In the genomic region with DNA sequence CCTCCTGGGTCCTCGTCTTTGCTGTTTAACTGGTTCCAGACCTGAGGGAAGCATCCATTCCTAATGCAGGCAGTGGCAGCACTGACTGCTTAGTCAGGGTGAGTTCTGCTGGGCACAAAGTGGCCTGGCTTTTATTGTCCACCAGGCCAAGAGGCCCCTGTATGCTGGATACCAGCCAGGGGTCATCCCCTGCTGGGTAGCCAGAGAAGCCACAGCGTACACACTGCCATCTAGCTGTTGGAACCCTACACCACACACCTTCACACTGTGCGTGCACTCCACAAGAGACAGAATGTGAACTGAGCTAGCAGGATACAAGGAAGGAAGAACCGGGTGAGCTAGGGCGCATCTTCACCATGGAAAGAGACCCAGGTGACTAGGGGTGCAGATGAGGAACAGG, we compare ENCODE assay signal across 9 mouse cellular contexts.
DNase-seq lines count a peak whose midpoint lies in the region; ATAC-seq and TF ChIP-seq lines count a peak whose summit lies in the region.
"Had no signal": no experiment of that assay in that cellular context is flagged by ENCODE, and none has a peak within 500 bp of the region (broad histone marks: within the 10 kb centered on the region; RNA-seq: fewer than 3 reads in every experiment).

No protein-coding gene starts in this region.

- no peak overlapping the region for H3K27ac ChIP-seq in hindbrain, postnatal 0 days
- H3K27ac ChIP-seq in hindbrain, embryonic 10.5 days, result no peak overlapping the region
- no peak overlapping the region for H3K27ac ChIP-seq in ES-Bruce4 (ENCODE audit: insufficient read depth, low read length)
- no peak overlapping the region for H3K27ac ChIP-seq in midbrain, embryonic 10.5 days (replicated peaks)
- H3K27ac ChIP-seq: liver, embryonic 15.5 days had no signal

- 60% methylated on average over 5 of the region's 5 CpGs for WGBS in hindbrain, postnatal 0 days
- WGBS in hindbrain, embryonic 10.5 days, result 56% methylated on average over 5 of the region's 5 CpGs
- WGBS in midbrain, embryonic 10.5 days, result 58% methylated on average over 5 of the region's 5 CpGs

- no peak overlapping the region for H3K4me2 ChIP-seq in hindbrain, postnatal 0 days (ENCODE audit: low read depth, low read length)
- H3K4me2 ChIP-seq: liver, embryonic 15.5 days had no signal

- TF ChIP-seq POLR2A in ES-Bruce4 (IDR thresholded peaks at IDR 0.05; ENCODE audit: insufficient read depth, low read length), result no peak

- no peak for ATAC-seq in hindbrain, postnatal 0 days

- no peaks in the 10 kb centered on the region for H3K27me3 ChIP-seq in hindbrain, postnatal 0 days (ENCODE audit: insufficient read depth, low read length)
- no peaks in the 10 kb centered on the region for H3K27me3 ChIP-seq in hindbrain, embryonic 10.5 days (ENCODE audit: insufficient read depth, poor library complexity, severe bottlenecking)
- no peaks in the 10 kb centered on the region for H3K27me3 ChIP-seq in ES-Bruce4 (ENCODE audit: control insufficient read depth, insufficient read depth, low read length, poor library complexity, severe bottlenecking)
- peaks cover 3% of the 10 kb centered on the region for H3K27me3 ChIP-seq in midbrain, embryonic 10.5 days (ENCODE audit: low read depth, poor library complexity, severe bottlenecking)
- H3K27me3 ChIP-seq: liver, embryonic 15.5 days had no signal

- DNase-seq in hindbrain, postnatal 0 days (ENCODE audit: low spot score), result no peak
- no peak for DNase-seq in hindbrain, embryonic 10.5 days (ENCODE audit: low spot score)
- peak; percentile 11 for DNase-seq in 3T3-L1 (ENCODE audit: low read depth, low spot score)
- DNase-seq in kidney, postnatal 36 days, result peak; percentile 37 to 64
- DNase-seq in midbrain, embryonic 10.5 days (ENCODE audit: low spot score), result no peak
- no peak for DNase-seq in thymus, postnatal 14 days

- H3K4me1 ChIP-seq in hindbrain, postnatal 0 days (ENCODE audit: insufficient read depth, low read length), result peaks cover 31% of the 10 kb centered on the region
- peaks cover 62% of the 10 kb centered on the region for H3K4me1 ChIP-seq in hindbrain, embryonic 10.5 days (replicated peaks)
- peaks cover 5% of the 10 kb centered on the region for H3K4me1 ChIP-seq in ES-Bruce4 (ENCODE audit: control insufficient read depth, insufficient read depth, low read length)
- H3K4me1 ChIP-seq in midbrain, embryonic 10.5 days, result peaks cover 50% of the 10 kb centered on the region
- H3K4me1 ChIP-seq: liver, embryonic 15.5 days had no signal

- TF ChIP-seq CTCF in hindbrain, postnatal 0 days (IDR thresholded peaks at IDR 0.05; ENCODE audit: low read depth), result peak; percentile 38; the same call in 1 of the 2 replicates
- TF ChIP-seq CTCF in ES-Bruce4 (IDR thresholded peaks at IDR 0.05; ENCODE audit: low read depth, low read length), result peak; percentile 73

- H3K9ac ChIP-seq in hindbrain, postnatal 0 days (replicated peaks; ENCODE audit: low read length), result no peak overlapping the region
- no peak overlapping the region for H3K9ac ChIP-seq in ES-Bruce4 (ENCODE audit: low read depth, poor library complexity, severe bottlenecking)
- H3K9ac ChIP-seq: liver, embryonic 15.5 days had no signal

- no peaks in the 10 kb centered on the region for H3K36me3 ChIP-seq in hindbrain, postnatal 0 days (ENCODE audit: insufficient read depth, low read length)
- H3K36me3 ChIP-seq in hindbrain, embryonic 10.5 days, result no peaks in the 10 kb centered on the region
- no peaks in the 10 kb centered on the region for H3K36me3 ChIP-seq in ES-Bruce4 (ENCODE audit: control insufficient read depth, insufficient read depth, low read length, poor library complexity, severe bottlenecking)
- no peaks in the 10 kb centered on the region for H3K36me3 ChIP-seq in midbrain, embryonic 10.5 days
- H3K36me3 ChIP-seq: liver, embryonic 15.5 days had no signal

- TF ChIP-seq EP300 in ES-Bruce4 (IDR thresholded peaks at IDR 0.05; ENCODE audit: insufficient read depth, low read depth, low read length), result no peak

- H3K9me3 ChIP-seq in hindbrain, postnatal 0 days (ENCODE audit: low read length), result no peaks in the 10 kb centered on the region
- H3K9me3 ChIP-seq in hindbrain, embryonic 10.5 days, result no peaks in the 10 kb centered on the region
- H3K9me3 ChIP-seq in ES-Bruce4 (replicated peaks; ENCODE audit: control insufficient read depth, insufficient read depth, low read length, poor library complexity, severe bottlenecking), result no peaks in the 10 kb centered on the region
- no peaks in the 10 kb centered on the region for H3K9me3 ChIP-seq in midbrain, embryonic 10.5 days (replicated peaks)
- H3K9me3 ChIP-seq: liver, embryonic 15.5 days had no signal

- no peak overlapping the region for H3K4me3 ChIP-seq in hindbrain, postnatal 0 days (ENCODE audit: low read length)
- no peak overlapping the region for H3K4me3 ChIP-seq in hindbrain, embryonic 10.5 days
- H3K4me3 ChIP-seq in ES-Bruce4 (ENCODE audit: low read depth, low read length), result no peak overlapping the region
- H3K4me3 ChIP-seq in midbrain, embryonic 10.5 days, result no peak overlapping the region
- H3K4me3 ChIP-seq: liver, embryonic 15.5 days; myocyte had no signal

Comparison
In these comparisons a context has a peak if more than half of its experiments do, and no peak if none do; other contexts are left out.
1. DNase-seq: peak in 3T3-L1 (single experiment) and kidney, postnatal 36 days (2 of 2); none in hindbrain, postnatal 0 days (single experiment), hindbrain, embryonic 10.5 days (single experiment), midbrain, embryonic 10.5 days (single experiment) and thymus, postnatal 14 days (single experiment).